Mouse (Mus musculus) cortical plate, adult 2 months (tissue): ENCODE results near the gene Ano6.

Experiments
- CTCF ChIP-seq: fragments of 200-500 bp; IDR thresholded peaks from 2 replicates; pipeline ENCODE4 v1.5.1; 2011; ENCODE audit warnings: mild to moderate bottlenecking, control low read depth, low read length; ENCODE audit not compliant: insufficient read depth; ENCODE audit errors: extremely low read depth
- POLR2A ChIP-seq: fragments of 200-500 bp; IDR thresholded peaks from 2 replicates; pipeline ENCODE4 v1.6.1; 2011; ENCODE audit warnings: mild to moderate bottlenecking, low read length, control low read depth; ENCODE audit not compliant: insufficient read depth; ENCODE audit errors: extremely low read depth

- no peak for TF ChIP-seq POLR2A
- TF ChIP-seq CTCF = no peak
These were observed 30.8 kb upstream of the Ano6 start for GRCm38 (mm10) chr15:95759857-95760256.
